Mouse (Mus musculus) stomach, embryonic 14.5 days (tissue): ENCODE data around the gene Srsf4. TPM values are rescaled to one million over a fixed set of nuclear protein-coding genes. Genes with fewer than 3 reads are reported as not detected.

ENCODE experiments used
- ATAC-seq: fragments of 200-750 bp; cut with Nextera tagmentation; 2 replicates; pipeline ENCODE4 v1.8.0; 2017; ENCODE audit warnings: low read depth, moderate TSS enrichment; ENCODE audit not compliant: insufficient number of reproducible peaks, insufficient read depth, low FRiP score
- H3K27ac ChIP-seq: fragments of 300-500 bp; sonication (generic); 2 replicates; pipeline ENCODE4 v1.5.1; 2014; ENCODE audit warnings: mild to moderate bottlenecking, low read length, moderate library complexity, mixed read lengths
- H3K27me3 ChIP-seq: fragments of 300-500 bp; sonication (generic); 2 replicates; pipeline ENCODE4 v1.6.1; 2014; ENCODE audit warnings: low read length, control low read depth, mixed read lengths; ENCODE audit not compliant: control insufficient read depth, insufficient read depth
- H3K36me3 ChIP-seq: fragments of 300-500 bp; sonication (generic); 2 replicates; pipeline ENCODE4 v1.6.1; 2014; ENCODE audit warnings: mild to moderate bottlenecking, control low read depth, low read length, moderate library complexity, mixed read lengths; ENCODE audit not compliant: control insufficient read depth, insufficient read depth
- H3K4me1 ChIP-seq: fragments of 300-500 bp; sonication (generic); 2 replicates; pipeline ENCODE4 v1.6.1; 2014; ENCODE audit warnings: low read length, control low read depth, mixed read lengths; ENCODE audit not compliant: control insufficient read depth, insufficient read depth
- H3K4me2 ChIP-seq: fragments of 300-500 bp; sonication (generic); replicated peaks from 2 replicates; pipeline ENCODE4 v1.6.1; 2014; ENCODE audit warnings: low read depth, low read length, control low read depth
- H3K4me3 ChIP-seq: fragments of 300-500 bp; sonication (generic); 2 replicates; pipeline ENCODE4 v1.5.1; 2014; ENCODE audit warnings: low read depth, low read length, control low read depth
- H3K9ac ChIP-seq: fragments of 300-500 bp; sonication (generic); replicated peaks from 2 replicates; pipeline ENCODE4 v1.6.1; 2014; ENCODE audit warnings: low read depth, mild to moderate bottlenecking, control low read depth, low read length, moderate library complexity, mixed read lengths
- H3K9me3 ChIP-seq: fragments of 300-500 bp; sonication (generic); 2 replicates; pipeline ENCODE4 v1.6.1; 2016; ENCODE audit warnings: low read depth, low read length, control low read depth; ENCODE audit not compliant: control insufficient read depth
- WGBS: fragments of 180-500 bp; shearing (Covaris S2); extraction: QIAGEN DNeasy Blood & Tissue Kit; methylation state at CpG from one replicate; pipeline ENCODE4 v1.1.7; 2014; 5-methylcytosine and 5-hydroxymethylcytosine counted together
- polyA plus RNA-seq: library from polyadenylated mRNA; unstranded; fragments of >200 nt; fragmentation: Nextera tagmentation; extraction: Ambion mirVana; gene quantifications from 2 replicates; pipeline ENCODE4 v1.2.1, GENCODE M21; 2014

Gene Srsf4
- polyA plus RNA-seq = 95.3 and 104 TPM in 2 replicates

DNA sequence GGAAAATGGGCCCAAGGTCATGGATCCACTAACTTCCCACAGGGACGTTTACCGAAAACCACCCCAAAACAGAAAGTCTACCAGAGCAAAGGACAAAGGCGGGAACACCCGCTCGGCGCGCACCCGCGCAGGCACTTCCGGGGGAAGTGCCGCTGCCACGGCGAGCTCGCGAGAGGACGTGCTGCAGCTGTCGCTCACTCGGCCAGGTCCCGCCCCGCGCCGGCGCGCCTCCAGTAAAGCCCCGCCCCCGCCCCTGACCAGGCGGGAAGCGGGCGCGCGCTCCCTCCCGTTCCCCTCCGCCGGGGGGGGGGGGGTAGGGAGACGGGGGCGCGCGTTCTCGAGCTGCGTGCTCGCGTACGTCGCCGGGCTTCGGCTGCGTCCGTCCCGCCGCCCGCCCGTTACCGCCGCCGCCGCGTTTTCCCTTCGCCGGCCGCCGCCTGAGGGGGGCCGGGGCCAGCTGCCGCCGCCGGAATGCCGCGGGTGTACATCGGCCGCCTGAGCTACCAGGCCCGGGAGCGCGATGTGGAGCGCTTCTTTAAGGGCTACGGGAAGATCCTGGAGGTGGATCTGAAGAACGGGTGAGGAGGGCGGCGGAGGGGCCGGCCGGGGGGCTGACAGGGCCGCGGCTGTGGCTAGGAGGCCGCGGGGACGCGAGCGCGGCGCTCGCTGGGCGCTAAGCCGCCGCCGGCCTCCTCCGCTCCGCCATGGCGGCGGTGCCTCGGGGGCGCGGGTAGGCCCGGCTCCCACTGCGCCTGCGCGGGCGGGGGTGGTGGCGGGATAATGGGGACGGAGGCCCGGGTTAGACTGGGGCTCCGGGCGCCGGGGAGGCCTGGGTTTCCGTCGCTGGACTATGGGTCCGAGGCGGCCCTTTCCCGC, at the start of gene Srsf4:
Gene Srsf4, plus strand, starts transcription at position 325 of the 876 bp plus-strand sequence.
- H3K27me3 ChIP-seq = no peaks in the 10 kb centered on the region
- peak within 1 kb of the TSS; percentile 99 for H3K9ac ChIP-seq
- peak within 1 kb of the TSS; percentile 100 for H3K27ac ChIP-seq
- H3K9me3 ChIP-seq = no peaks in the 10 kb centered on the region
- H3K4me2 ChIP-seq = peak within 1 kb of the TSS; percentile 67
- 1% methylated on average over 88 of the region's 116 CpGs for whole genome bisulfite sequencing
- peak; percentile 96 for ATAC-seq
- peaks cover 22% of the 10 kb centered on the region for H3K4me1 ChIP-seq
- no peaks in the 10 kb centered on the region for H3K36me3 ChIP-seq
- peak within 1 kb of the TSS; percentile 87 for H3K4me3 ChIP-seq

DNA sequence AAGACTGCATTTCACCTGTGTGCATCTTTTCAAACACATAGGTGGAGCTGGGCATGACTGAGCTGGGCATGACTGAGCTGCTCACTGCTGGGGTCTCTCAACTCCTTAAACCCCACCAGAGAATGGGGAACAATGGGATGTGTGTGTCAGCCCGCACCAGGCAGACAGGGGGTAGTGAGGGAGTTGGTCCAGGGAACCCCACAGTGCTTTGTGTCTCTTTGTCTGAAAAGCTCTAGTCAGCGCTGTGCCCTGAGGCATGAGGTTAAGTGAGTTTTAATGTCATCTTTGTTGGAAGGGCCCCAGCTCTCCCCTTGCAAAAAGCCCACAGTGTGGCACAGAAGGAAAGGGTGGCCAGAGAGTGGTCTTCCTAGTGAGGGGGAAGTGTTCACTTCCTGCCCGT, 48.5 kb upstream of the Srsf4 start:
- Histone ChIP-seq H3K4me1 (peaks cover 23% of the 10 kb centered on the region), H3K9ac (no peak overlapping the region), H3K9me3 (no peaks in the 10 kb centered on the region), H3K27me3 (no peaks in the 10 kb centered on the region), H3K27ac (peak overlapping the region; percentile 74; the same call in 1 of the 2 replicates), H3K36me3 (no peaks in the 10 kb centered on the region), H3K4me3 (no peak overlapping the region), H3K4me2 (no peak overlapping the region)
- 60% methylated on average over 3 of the region's 3 CpGs for WGBS
- no peak for ATAC-seq

DNA sequence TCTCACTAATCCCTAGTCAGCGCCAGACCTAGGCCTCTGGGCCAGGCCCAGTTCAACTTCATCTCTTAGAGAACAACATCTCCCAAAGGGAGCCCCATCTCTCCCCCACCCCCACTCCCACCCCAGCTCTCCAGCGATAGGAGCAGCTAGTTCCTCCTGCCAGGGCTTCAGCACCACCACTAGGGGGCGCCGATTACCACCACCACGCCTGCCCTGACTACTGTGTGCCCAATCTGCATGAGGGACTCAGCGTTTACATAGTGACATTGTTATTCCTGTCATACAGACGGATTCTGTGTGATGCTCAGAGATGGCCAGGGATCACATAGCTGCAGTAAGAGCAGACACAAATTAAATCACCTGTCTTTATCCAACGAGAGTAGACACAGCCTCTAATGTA, 47.6 kb upstream of the Srsf4 start:
- ATAC-seq = no peak
- Histone ChIP-seq H3K4me3 (no peak overlapping the region), H3K27ac (0 out of 2 replicates have a peak overlapping the region, but pooled peaks have one; percentile 74), H3K27me3 (no peaks in the 10 kb centered on the region), H3K4me1 (peaks cover 23% of the 10 kb centered on the region), H3K9ac (no peak overlapping the region), H3K9me3 (no peaks in the 10 kb centered on the region), H3K36me3 (no peaks in the 10 kb centered on the region), H3K4me2 (no peak overlapping the region)
- WGBS = 46% methylated on average over 8 of the region's 8 CpGs

DNA sequence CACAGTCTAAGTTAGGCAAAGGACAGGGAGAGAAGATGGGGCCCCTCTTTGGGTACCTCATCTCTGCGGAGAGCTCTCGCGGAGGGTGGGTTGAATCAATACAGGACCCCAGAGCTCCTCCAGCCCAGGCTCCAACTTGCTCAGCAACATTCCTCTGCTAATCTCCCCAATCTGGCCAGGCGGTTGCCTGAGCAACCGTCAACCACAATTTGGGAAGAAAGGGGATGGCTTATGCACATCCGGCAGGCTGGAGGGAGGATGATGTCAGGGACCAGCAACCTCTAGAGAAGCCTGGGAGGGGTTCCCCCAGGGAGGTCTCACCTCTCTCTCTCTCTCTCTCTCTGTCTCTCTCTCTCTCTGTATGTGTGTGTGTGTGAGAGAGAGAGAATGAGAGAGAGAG, 46.5 kb upstream of the Srsf4 start:
- no peaks in the 10 kb centered on the region for H3K36me3 ChIP-seq
- no peaks in the 10 kb centered on the region for H3K27me3 ChIP-seq
- no peak for ATAC-seq
- H3K9me3 ChIP-seq = no peaks in the 10 kb centered on the region
- H3K4me2 ChIP-seq = no peak overlapping the region
- peaks cover 19% of the 10 kb centered on the region for H3K4me1 ChIP-seq
- H3K27ac ChIP-seq = peak overlapping the region; percentile 44
- no peak overlapping the region for H3K9ac ChIP-seq
- 7% methylated on average over 6 of the region's 6 CpGs for WGBS
- no peak overlapping the region for H3K4me3 ChIP-seq

DNA sequence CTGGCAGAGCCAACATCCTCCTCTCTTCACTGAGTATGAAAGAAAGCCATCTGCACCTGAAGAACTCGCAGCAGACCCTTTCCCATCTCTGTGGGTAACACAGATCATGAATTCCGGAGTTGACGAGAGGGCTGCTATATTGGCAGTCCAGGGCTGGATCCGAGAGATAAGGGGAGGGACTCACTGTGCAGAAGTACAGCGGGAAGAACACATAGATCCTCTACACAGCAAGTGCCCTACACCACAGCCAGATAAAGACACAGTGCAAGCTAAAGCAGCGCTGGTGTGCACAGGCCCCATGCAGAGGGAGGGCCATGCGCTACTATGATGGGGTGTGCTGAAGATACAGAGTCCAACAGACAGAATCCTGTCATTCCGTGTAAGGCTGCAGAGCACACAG, 44.3 kb upstream of the Srsf4 start:
- whole genome bisulfite sequencing = 74% methylated on average over 8 of the region's 8 CpGs
- Histone ChIP-seq H3K9me3 (no peaks in the 10 kb centered on the region), H3K4me2 (no peak overlapping the region), H3K4me1 (peaks cover 20% of the 10 kb centered on the region), H3K27ac (no peak overlapping the region), H3K27me3 (no peaks in the 10 kb centered on the region), H3K4me3 (no peak overlapping the region), H3K36me3 (no peaks in the 10 kb centered on the region), H3K9ac (no peak overlapping the region)
- ATAC-seq = no peak

DNA sequence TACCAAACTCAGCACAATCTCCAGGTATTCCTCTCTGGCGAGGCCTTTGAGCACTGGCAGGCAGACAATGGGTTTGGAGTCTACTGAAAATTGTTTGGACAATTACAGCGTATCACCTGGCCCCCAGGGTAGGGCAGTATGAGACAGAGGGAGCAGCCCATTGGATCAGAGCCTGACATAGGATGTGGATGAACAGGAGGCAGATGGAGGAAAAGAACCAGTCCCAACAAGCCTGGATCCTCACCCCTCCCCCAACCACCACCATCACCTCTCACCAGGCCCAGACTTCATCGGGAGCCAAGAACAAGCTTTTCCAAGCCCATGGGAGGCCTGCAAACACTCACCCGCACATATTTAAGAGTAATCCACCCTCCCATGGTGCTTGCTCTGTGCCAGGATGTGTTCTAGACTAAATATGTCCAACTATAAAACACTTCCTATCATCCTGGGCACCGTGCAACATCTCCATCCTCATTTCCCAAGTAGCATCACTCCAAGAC, 41.8 kb upstream of the Srsf4 start:
- Histone ChIP-seq H3K27me3 (0 out of 2 replicates have a peak, but pooled peaks cover 4% of the 10 kb centered on the region), H3K9ac (no peak overlapping the region), H3K27ac (no peak overlapping the region), H3K4me2 (no peak overlapping the region), H3K36me3 (no peaks in the 10 kb centered on the region), H3K4me3 (no peak overlapping the region), H3K4me1 (peaks cover 17% of the 10 kb centered on the region), H3K9me3 (no peaks in the 10 kb centered on the region)
- ATAC-seq = no peak
- 67% methylated on average over 5 of the region's 5 CpGs for WGBS

DNA sequence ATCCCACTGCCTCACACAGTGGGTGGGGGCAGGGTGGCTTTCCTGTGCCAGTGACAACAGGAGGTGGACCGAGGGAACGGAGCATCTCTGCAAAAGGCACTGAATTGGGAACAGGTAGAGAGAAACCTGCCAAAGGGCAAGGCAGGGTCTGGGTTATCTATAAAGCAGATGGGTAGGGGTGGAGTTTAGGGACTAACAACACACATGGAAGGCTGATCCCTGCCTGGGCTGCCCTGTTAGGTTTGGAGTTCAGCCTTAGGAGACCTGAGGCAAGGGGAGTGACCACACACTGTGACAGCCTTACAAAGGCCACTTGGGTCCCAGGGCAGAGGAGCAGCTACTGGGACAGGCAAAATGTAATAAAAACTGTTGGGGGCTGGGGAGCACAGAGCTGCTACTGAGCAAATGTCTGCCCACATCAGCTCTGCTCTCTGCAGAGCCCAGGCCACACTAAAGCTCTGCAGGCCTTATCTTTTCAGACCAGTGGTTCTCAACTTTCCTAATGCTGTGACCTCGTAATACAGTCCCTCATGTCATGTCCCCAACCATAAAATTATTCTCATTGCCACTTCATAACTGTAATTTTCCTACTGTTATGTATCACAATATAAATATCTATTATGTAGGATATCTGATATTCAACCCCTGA, 40.5 kb upstream of the Srsf4 start:
- Histone ChIP-seq H3K9me3 (no peaks in the 10 kb centered on the region), H3K4me1 (0 out of 2 replicates have a peak, but pooled peaks cover 7% of the 10 kb centered on the region), H3K9ac (no peak overlapping the region), H3K27ac (no peak overlapping the region), H3K36me3 (no peaks in the 10 kb centered on the region), H3K4me3 (no peak overlapping the region), H3K4me2 (no peak overlapping the region), H3K27me3 (0 out of 2 replicates have a peak, but pooled peaks cover 4% of the 10 kb centered on the region)
- ATAC-seq = no peak
- WGBS = 78% methylated on average over 3 of the region's 3 CpGs

DNA sequence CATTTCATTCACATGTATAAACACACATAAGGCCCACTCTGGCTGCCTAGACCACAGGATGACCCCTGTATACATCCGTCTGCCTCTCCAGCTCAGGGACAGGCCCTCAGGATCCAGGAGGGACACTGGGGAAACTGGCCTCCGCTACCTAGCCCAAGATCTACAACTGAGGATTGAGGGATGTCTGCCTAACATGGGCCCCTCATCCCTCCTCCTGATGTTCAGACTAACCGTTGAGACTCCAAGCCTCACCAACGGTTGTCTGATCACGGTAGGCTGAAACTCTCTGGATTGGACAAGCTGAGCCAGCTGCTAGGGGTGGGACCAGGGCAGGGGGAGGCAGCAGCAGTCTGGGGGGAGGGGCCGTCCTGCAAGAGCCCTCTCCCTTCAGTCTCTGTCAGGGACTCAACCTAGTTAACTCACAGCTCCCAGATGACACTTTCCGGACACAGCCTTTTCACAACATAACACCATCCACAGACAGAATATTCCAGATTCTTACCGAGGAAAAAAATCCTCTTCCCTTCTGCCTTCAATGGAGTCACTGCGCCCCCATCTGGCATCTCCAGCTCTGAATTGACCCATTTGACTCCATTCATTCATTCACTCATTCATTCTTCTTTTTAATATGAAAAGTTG, 39.3 kb upstream of the Srsf4 start:
- H3K27me3 ChIP-seq = 0 out of 2 replicates have a peak, but pooled peaks cover 4% of the 10 kb centered on the region
- H3K4me2 ChIP-seq = no peak overlapping the region
- no peak for ATAC-seq
- no peak overlapping the region for H3K9ac ChIP-seq
- 28% methylated on average over 9 of the region's 9 CpGs for WGBS
- H3K4me1 ChIP-seq = 0 out of 2 replicates have a peak, but pooled peaks cover 4% of the 10 kb centered on the region
- H3K9me3 ChIP-seq = no peaks in the 10 kb centered on the region
- H3K36me3 ChIP-seq = no peaks in the 10 kb centered on the region
- no peak overlapping the region for H3K4me3 ChIP-seq
- H3K27ac ChIP-seq = no peak overlapping the region
